Mouse (Mus musculus) ovary, postnatal 10 days (tissue): ENCODE data around the gene Inhbc.
A peak's percentile ranks its signal among the peaks of the same experiment; 100 is the strongest.

Experiments used
- DNase-seq: peaks from one replicate; pipeline ENCODE4 v3.0.0; 2022; ENCODE audit warnings: low spot score

Inhbc gene

GRCm38 (mm10) chr10:127351719-127352118 lies 18.5 kb downstream of the Inhbc start:
- DNase-seq: no peak

- DNase-seq: no peak
Measured at GRCm38 (mm10) chr10:127351285-127351595, 19.0 kb downstream of the Inhbc start.

GRCm38 (mm10) chr10:127350594-127351284 lies 19.5 kb downstream of the Inhbc start:
- no peak for DNase-seq

GRCm38 (mm10) chr10:127349810-127350209 lies 20.4 kb downstream of the Inhbc start:
- DNase-seq: no peak

- DNase-seq: no peak
Measured at GRCm38 (mm10) chr10:127348957-127349356, 21.3 kb downstream of the Inhbc start.

GRCm38 (mm10) chr10:127346173-127346572 lies 24.1 kb downstream of the Inhbc start:
- no peak for DNase-seq

GRCm38 (mm10) chr10:127343029-127343428 lies 27.2 kb downstream of the Inhbc start:
- DNase-seq: no peak

- DNase-seq: peak; percentile 75
Measured at GRCm38 (mm10) chr10:127341891-127342639, 28.2 kb downstream of the Inhbc start, which contains the start of gene Gli1. Gli1 (minus strand) TSS chr10:127341974.

- no peak for DNase-seq
Measured at GRCm38 (mm10) chr10:127341360-127341690, 28.9 kb downstream of the Inhbc start.

GRCm38 (mm10) chr10:127340577-127341359 lies 29.5 kb downstream of the Inhbc start:
- no peak for DNase-seq

GRCm38 (mm10) chr10:127339683-127340576 lies 30.3 kb downstream of the Inhbc start:
- DNase-seq: no peak

GRCm38 (mm10) chr10:127338930-127339682 lies 31.1 kb downstream of the Inhbc start:
- peak; percentile 68 for DNase-seq

GRCm38 (mm10) chr10:127337536-127338099 lies 32.6 kb downstream of the Inhbc start:
- no peak for DNase-seq

- DNase-seq: no peak
Measured at GRCm38 (mm10) chr10:127336952-127337351, 33.3 kb downstream of the Inhbc start.

GRCm38 (mm10) chr10:127335271-127335670 lies 35.0 kb downstream of the Inhbc start:
- no peak for DNase-seq

GRCm38 (mm10) chr10:127333152-127333551 lies 37.1 kb downstream of the Inhbc start:
- no peak for DNase-seq

GRCm38 (mm10) chr10:127332211-127332874 lies 37.9 kb downstream of the Inhbc start:
- DNase-seq: no peak

GRCm38 (mm10) chr10:127330212-127330611 lies 40.0 kb downstream of the Inhbc start:
- no peak for DNase-seq

GRCm38 (mm10) chr10:127327461-127328145 lies 42.6 kb downstream of the Inhbc start:
- no peak for DNase-seq

- no peak for DNase-seq
Measured at GRCm38 (mm10) chr10:127326828-127327227, 43.4 kb downstream of the Inhbc start.
